Mouse (Mus musculus): Measurements from ENCODE around the gene Grap. TPM values are rescaled to one million over a fixed set of nuclear protein-coding genes. Genes with fewer than 3 reads are reported as not detected.
"Not testable (repeated sequence)": the region's sequence is repeated elsewhere in the genome, so short reads cannot be mapped to it uniquely, and the experiment has no call there.

The Grap gene
- polyA plus RNA-seq, 1 experiment from 2014 or later = 72.1 TPM

- H3K36me3 ChIP-seq (ENCODE audit: insufficient read depth, low read length) = no peaks in the 10 kb centered on the region
- no peak overlapping the region for H3K4me2 ChIP-seq (replicated peaks; ENCODE audit: low read depth, low read length)
- ATAC-seq (no peak; the same call in 1 of the 2 replicates), DNase-seq (ENCODE audit: low spot score) (no peak)
- WGBS = 80% methylated on average over 3 of the region's 3 CpGs
- TF ChIP-seq EP300 (IDR thresholded peaks at IDR 0.05) (0 out of 2 replicates have a peak, but pooled peaks have one; percentile 20), CTCF (IDR thresholded peaks at IDR 0.05) (no peak)
- H3K27ac ChIP-seq (ENCODE audit: low read length) = no peak overlapping the region
- no peak overlapping the region for H3K9ac ChIP-seq (replicated peaks; ENCODE audit: low read depth)
- H3K27me3 ChIP-seq (replicated peaks; ENCODE audit: insufficient read depth, low read length) = no peaks in the 10 kb centered on the region
- H3K9me3 ChIP-seq (ENCODE audit: low read length) = no peaks in the 10 kb centered on the region
- no peaks in the 10 kb centered on the region for H3K4me1 ChIP-seq (ENCODE audit: insufficient read depth, low read depth, low read length)
- H3K4me3 ChIP-seq (ENCODE audit: low read depth, low read length) = no peak overlapping the region
Observed at GRCm38 (mm10) chr11:61637856-61638255, 15.2 kb upstream of the Grap start.

- TF ChIP-seq EP300 (IDR thresholded peaks at IDR 0.05) (no peak), CTCF (IDR thresholded peaks at IDR 0.05) (no peak)
- ATAC-seq = no peak
- Histone ChIP-seq H3K9ac (replicated peaks; ENCODE audit: low read depth) (no peak overlapping the region), H3K4me3 (ENCODE audit: low read depth, low read length) (no peak overlapping the region), H3K27me3 (replicated peaks; ENCODE audit: insufficient read depth, low read length) (no peaks in the 10 kb centered on the region), H3K9me3 (ENCODE audit: low read length) (no peaks in the 10 kb centered on the region), H3K4me2 (replicated peaks; ENCODE audit: low read depth, low read length) (no peak overlapping the region), H3K27ac (ENCODE audit: low read length) (no peak overlapping the region), H3K36me3 (ENCODE audit: insufficient read depth, low read length) (no peaks in the 10 kb centered on the region), H3K4me1 (ENCODE audit: insufficient read depth, low read depth, low read length) (no peaks in the 10 kb centered on the region)
- WGBS = 54% methylated on average over 12 of the region's 12 CpGs
- no peak for DNase-seq (ENCODE audit: low spot score)
Observed at GRCm38 (mm10) chr11:61638764-61639536, 14.1 kb upstream of the Grap start.

DNA sequence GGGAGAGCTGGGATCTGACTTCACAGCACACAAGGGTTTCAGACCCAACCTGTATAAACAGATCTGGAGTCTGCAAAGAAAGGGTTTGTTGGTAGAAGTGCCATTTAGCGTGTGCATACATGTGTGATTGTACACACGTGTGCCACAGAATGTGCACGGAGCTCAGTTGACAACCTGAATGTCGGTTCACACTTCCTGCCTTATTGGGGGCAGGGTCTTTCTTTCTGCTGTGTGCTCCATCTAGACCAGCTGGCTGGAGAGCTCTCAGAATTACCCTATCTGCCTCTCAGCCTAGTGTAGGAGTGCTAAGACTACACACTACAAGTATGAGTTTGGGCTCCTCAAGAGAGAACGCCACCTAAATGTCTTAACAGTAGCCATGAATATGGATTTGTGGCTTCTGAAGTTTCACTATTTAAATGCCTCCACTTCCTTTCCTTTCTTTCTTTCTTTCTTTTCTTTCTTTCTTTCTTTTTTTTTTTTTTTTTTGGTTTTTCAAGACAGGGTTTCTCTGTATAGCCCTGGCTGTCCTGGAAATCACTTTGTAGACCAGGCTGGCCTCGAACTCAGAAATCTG lies 13.4 kb upstream of the Grap start:
- TF ChIP-seq CTCF (IDR thresholded peaks at IDR 0.05) (no peak), EP300 (IDR thresholded peaks at IDR 0.05) (no peak)
- no peaks in the 10 kb centered on the region for H3K36me3 ChIP-seq (ENCODE audit: insufficient read depth, low read length)
- no peak overlapping the region for H3K4me2 ChIP-seq (replicated peaks; ENCODE audit: low read depth, low read length)
- no peaks in the 10 kb centered on the region for H3K4me1 ChIP-seq (ENCODE audit: insufficient read depth, low read depth, low read length)
- H3K9me3 ChIP-seq (ENCODE audit: low read length) = no peaks in the 10 kb centered on the region
- H3K27ac ChIP-seq (ENCODE audit: low read length) = no peak overlapping the region
- ATAC-seq = no peak
- DNase-seq (ENCODE audit: low spot score) = no peak
- no peaks in the 10 kb centered on the region for H3K27me3 ChIP-seq (replicated peaks; ENCODE audit: insufficient read depth, low read length)
- H3K9ac ChIP-seq (replicated peaks; ENCODE audit: low read depth) = no peak overlapping the region
- H3K4me3 ChIP-seq (ENCODE audit: low read depth, low read length) = no peak overlapping the region
- WGBS = 67% methylated on average over 6 of the region's 6 CpGs

GRCm38 (mm10) chr11:61640585-61640984 lies 12.5 kb upstream of the Grap start:
- ATAC-seq; H3K9me3 ChIP-seq (ENCODE audit: low read length); H3K27ac ChIP-seq (ENCODE audit: low read length); H3K9ac ChIP-seq (replicated peaks; ENCODE audit: low read depth); DNase-seq (ENCODE audit: low spot score); H3K4me3 ChIP-seq (ENCODE audit: low read depth, low read length); H3K27me3 ChIP-seq (replicated peaks; ENCODE audit: insufficient read depth, low read length); H3K4me2 ChIP-seq (replicated peaks; ENCODE audit: low read depth, low read length); H3K36me3 ChIP-seq (ENCODE audit: insufficient read depth, low read length); H3K4me1 ChIP-seq (ENCODE audit: insufficient read depth, low read depth, low read length): not testable (repeated sequence)
- WGBS = 45% methylated on average over 9 of the region's 9 CpGs

DNA sequence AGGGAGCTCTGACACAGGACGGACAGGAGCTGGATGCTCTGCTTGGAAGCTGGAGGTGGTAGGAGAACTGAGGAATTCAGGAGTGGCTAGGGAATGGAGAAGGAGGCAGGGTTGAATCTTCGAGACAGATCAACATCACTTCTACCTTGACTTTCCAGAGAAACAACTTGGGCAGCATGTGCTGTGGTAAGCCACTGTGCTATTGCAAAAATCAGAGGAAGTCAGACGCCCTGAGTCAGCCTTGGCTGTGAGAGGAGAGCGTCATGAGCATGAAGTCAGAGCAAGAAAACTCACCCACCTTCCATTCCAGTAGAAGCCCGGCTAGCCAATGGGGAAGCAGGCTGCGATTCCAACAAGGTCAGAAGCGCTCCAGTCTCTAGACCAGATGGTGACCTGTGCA lies 11.0 kb upstream of the Grap start:
- no peak overlapping the region for H3K4me2 ChIP-seq (replicated peaks; ENCODE audit: low read depth, low read length)
- no peaks in the 10 kb centered on the region for H3K27me3 ChIP-seq (replicated peaks; ENCODE audit: insufficient read depth, low read length)
- TF ChIP-seq EP300 (IDR thresholded peaks at IDR 0.05) = no peak
- TF ChIP-seq CTCF (IDR thresholded peaks at IDR 0.05) = no peak
- no peak overlapping the region for H3K9ac ChIP-seq (replicated peaks; ENCODE audit: low read depth)
- 68% methylated on average over 7 of the region's 7 CpGs for WGBS
- DNase-seq (ENCODE audit: low spot score) = no peak
- no peaks in the 10 kb centered on the region for H3K36me3 ChIP-seq (ENCODE audit: insufficient read depth, low read length)
- ATAC-seq = no peak
- H3K27ac ChIP-seq (ENCODE audit: low read length) = no peak overlapping the region
- H3K4me3 ChIP-seq (ENCODE audit: low read depth, low read length) = no peak overlapping the region
- H3K4me1 ChIP-seq (ENCODE audit: insufficient read depth, low read depth, low read length) = peaks cover 5% of the 10 kb centered on the region; the same call in 1 of the 2 replicates
- no peaks in the 10 kb centered on the region for H3K9me3 ChIP-seq (ENCODE audit: low read length)

DNA sequence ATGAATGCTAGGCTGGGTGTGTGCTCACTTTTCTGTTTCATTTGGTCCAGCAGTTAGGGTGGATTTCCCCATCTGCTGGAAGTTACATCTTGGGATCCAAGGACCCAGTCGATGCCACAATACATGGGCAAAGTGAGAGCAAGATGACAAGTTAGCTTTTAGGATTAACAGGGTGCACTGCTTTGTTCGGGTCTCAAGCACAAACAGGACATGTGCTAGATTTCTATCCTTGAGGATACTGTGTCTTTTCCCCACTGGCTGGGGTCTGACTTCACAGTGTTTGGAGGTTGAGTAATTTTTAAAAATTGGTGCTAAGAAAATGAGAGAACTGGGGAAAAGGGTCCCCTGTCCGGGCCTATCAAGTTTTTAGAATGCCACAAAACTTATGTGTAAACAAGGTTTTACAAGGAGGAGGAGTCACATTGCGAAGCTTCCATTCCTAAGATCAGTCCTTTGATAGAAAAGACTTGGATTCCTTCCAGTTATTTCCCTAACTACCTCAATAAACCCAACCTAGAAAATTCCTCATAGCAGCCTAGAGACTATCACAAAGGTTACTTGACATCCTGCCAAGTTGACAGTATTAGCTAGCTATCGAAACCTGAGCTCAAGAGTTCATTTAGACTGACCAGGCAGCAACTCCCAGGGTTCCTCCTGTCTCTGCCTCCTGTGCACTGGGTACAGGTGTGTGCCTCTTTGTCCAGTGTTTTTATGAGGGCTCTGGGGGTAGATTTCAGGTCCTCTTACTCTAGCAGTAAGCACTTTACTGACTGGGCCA lies 9.7 kb upstream of the Grap start:
- H3K4me2 ChIP-seq (replicated peaks; ENCODE audit: low read depth, low read length) = no peak overlapping the region
- H3K9ac ChIP-seq (replicated peaks; ENCODE audit: low read depth) = no peak overlapping the region
- WGBS = 69% methylated on average over 5 of the region's 5 CpGs
- H3K27me3 ChIP-seq (replicated peaks; ENCODE audit: insufficient read depth, low read length) = no peaks in the 10 kb centered on the region
- no peak overlapping the region for H3K27ac ChIP-seq (ENCODE audit: low read length)
- H3K36me3 ChIP-seq (ENCODE audit: insufficient read depth, low read length) = no peaks in the 10 kb centered on the region
- DNase-seq (ENCODE audit: low spot score) (no peak), ATAC-seq (no peak)
- H3K4me3 ChIP-seq (ENCODE audit: low read depth, low read length) = no peak overlapping the region
- H3K4me1 ChIP-seq (ENCODE audit: insufficient read depth, low read depth, low read length) = peaks cover 5% of the 10 kb centered on the region; the same call in 1 of the 2 replicates
- H3K9me3 ChIP-seq (ENCODE audit: low read length) = no peaks in the 10 kb centered on the region
- no peak for TF ChIP-seq CTCF (IDR thresholded peaks at IDR 0.05)
- TF ChIP-seq EP300 (IDR thresholded peaks at IDR 0.05) = no peak
